Mouse (Mus musculus): Measurements from ENCODE around the gene Ftl1.
"Not testable (repeated sequence)": the region's sequence is repeated elsewhere in the genome, so short reads cannot be mapped to it uniquely, and the experiment has no call there.

DNA sequence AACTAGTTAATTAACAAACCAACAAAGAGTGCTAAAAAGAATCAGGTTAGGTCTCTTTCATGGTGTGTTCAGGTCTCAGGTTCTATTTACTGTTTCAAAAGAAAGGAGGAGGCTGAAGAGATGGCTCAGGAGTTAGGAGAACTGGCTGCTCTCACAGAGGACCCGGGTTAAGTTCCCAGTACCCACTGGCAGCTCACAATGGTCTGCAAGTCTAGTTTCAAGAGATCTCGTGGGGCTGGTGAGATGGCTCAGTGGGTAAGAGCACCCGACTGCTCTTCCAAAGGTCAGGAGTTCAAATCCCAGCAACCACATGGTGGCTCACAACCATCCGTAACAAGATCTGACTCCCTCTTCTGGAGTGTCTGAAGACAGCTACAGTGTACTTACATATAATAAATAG is 20.6 kb upstream of the Ftl1 start:
- not testable (repeated sequence) for TF ChIP-seq POLR2A (IDR thresholded peaks at IDR 0.05; ENCODE audit: control insufficient read depth, extremely low read depth, insufficient read depth, low read length, poor library complexity); CTCF (IDR thresholded peaks at IDR 0.05; ENCODE audit: borderline replicate concordance, control insufficient read depth, extremely low read depth, insufficient read depth, low read length, poor library complexity)
